5 mouse cellular contexts compared by ENCODE assay signal in genomic region chr3:50621176-50621575, GRCm38 (mm10).
DNase-seq lines count a peak whose midpoint lies in the region; ATAC-seq and TF ChIP-seq lines count a peak whose summit lies in the region.
"Not testable (repeated sequence)": the region's sequence is repeated elsewhere in the genome, so short reads cannot be mapped to it uniquely, and the experiment has no call there.

No protein-coding gene starts in this region.

- ATAC-seq in Patski = peak; percentile 67

- peak; percentile 3 for DNase-seq in 3T3-L1 (ENCODE audit: low read depth, low spot score)
- peak; percentile 7 for DNase-seq in ES-CJ7 (ENCODE audit: low read depth, low spot score)
- DNase-seq in Patski (ENCODE audit: low read depth, low spot score) = peak; percentile 28
- DNase-seq in ZHBTc4 (ENCODE audit: low read depth, low spot score) = peak; percentile 85
- peak; percentile 3 for DNase-seq in gonadal fat pad, adult 2 months (ENCODE audit: low read depth)

- CTCF ChIA-PET in Patski (lab: Charles Lee) = not testable (repeated sequence)

- TF ChIP-seq CTCF in Patski (IDR thresholded peaks at IDR 0.05) = not testable (repeated sequence)

- POLR2A ChIA-PET in Patski (lab: Charles Lee) = not testable (repeated sequence)

- not testable (repeated sequence) for H3K27me3 ChIP-seq in Patski

- in situ Hi-C loops in Patski (cut with MboI; ENCODE audit: low pct_unique_long_range_greater_than_20kb) = not testable (repeated sequence)

Comparison
In these comparisons a context has a peak if more than half of its experiments do, and no peak if none do; other contexts are left out.
1. Peak in every context shown above with its lines: DNase-seq and ATAC-seq.
2. DNase-seq: peak in every context shown above with its lines; median percentile 85 in ZHBTc4; 28 in Patski; 7 in ES-CJ7; 3 in 3T3-L1; 3 in gonadal fat pad, adult 2 months.